Mouse (Mus musculus) kidney, postnatal 0 days (tissue): ENCODE results near the gene Ubxn4. TPM values are rescaled to one million over a fixed set of nuclear protein-coding genes. Genes with fewer than 3 reads are reported as not detected.
"Not testable (repeated sequence)": the region's sequence is repeated elsewhere in the genome, so short reads cannot be mapped to it uniquely, and the experiment has no call there.

Source experiments
- ATAC-seq: fragments of 200-750 bp; cut with Nextera tagmentation; replicated peaks from 2 replicates; pipeline ENCODE4 v1.8.0; 2017; ENCODE audit warnings: low read depth, moderate number of reproducible peaks, moderate TSS enrichment, moderate library complexity; ENCODE audit not compliant: low FRiP score
- DNase-seq: peaks from one replicate; pipeline ENCODE4 v3.0.0-alpha.2; 2016; ENCODE audit warnings: low spot score
- H3K27ac ChIP-seq: fragments of 300-500 bp; sonication (generic); 2 replicates; pipeline ENCODE4 v1.5.1; 2014; ENCODE audit warnings: mild to moderate bottlenecking
- H3K27me3 ChIP-seq: fragments of 300-500 bp; sonication (generic); 2 replicates; pipeline ENCODE4 v1.6.1; 2014; ENCODE audit warnings: low read length, mixed read lengths; ENCODE audit not compliant: insufficient read depth
- H3K36me3 ChIP-seq: fragments of 300-500 bp; sonication (generic); 2 replicates; pipeline ENCODE4 v1.6.1; 2014; ENCODE audit warnings: low read length, mixed read lengths; ENCODE audit not compliant: insufficient read depth
- H3K4me1 ChIP-seq: fragments of 300-500 bp; sonication (generic); replicated peaks from 2 replicates; pipeline ENCODE4 v1.6.1; 2014; ENCODE audit warnings: antibody characterized with exemption, low read length, mixed read lengths; ENCODE audit not compliant: insufficient read depth
- H3K4me2 ChIP-seq: fragments of 300-500 bp; sonication (generic); 2 replicates; pipeline ENCODE4 v1.6.1; 2014; ENCODE audit warnings: mild to moderate bottlenecking, low read length, moderate library complexity, mixed read lengths
- H3K4me3 ChIP-seq: fragments of 300-500 bp; sonication (generic); replicated peaks from 2 replicates; pipeline ENCODE4 v1.5.1; 2014; ENCODE audit warnings: low read depth, low read length
- H3K9ac ChIP-seq: fragments of 300-500 bp; sonication (generic); 2 replicates; pipeline ENCODE4 v1.6.1; 2014; ENCODE audit warnings: low read depth, low read length
- H3K9me3 ChIP-seq: fragments of 300-500 bp; sonication (generic); replicated peaks from 2 replicates; pipeline ENCODE4 v1.6.1; 2016; ENCODE audit warnings: low read length, inconsistent platforms, mixed read lengths
- CTCF ChIP-seq: IDR thresholded peaks from 2 replicates; pipeline ENCODE4 v1.5.1; 2016; ENCODE audit warnings: antibody characterized with exemption, low read depth, mild to moderate bottlenecking, moderate library complexity
- WGBS: fragments of 180-500 bp; shearing (Covaris S2); extraction: QIAGEN DNeasy Blood & Tissue Kit; methylation state at CpG from one replicate; pipeline ENCODE4 v1.1.7; 2014; 5-methylcytosine and 5-hydroxymethylcytosine counted together
- polyA plus RNA-seq: library from polyadenylated mRNA; unstranded; fragments of >200 nt; fragmentation: Nextera tagmentation; extraction: Ambion mirVana; gene quantifications from 2 replicates; pipeline ENCODE4 v1.2.1, GENCODE M21; 2015

The Ubxn4 gene
- polyA plus RNA-seq, 1 experiment from 2014 or later, result 78.4 TPM

- H3K4me1 ChIP-seq, result no peaks in the 10 kb centered on the region; the same call in 1 of the 2 replicates
- no peaks in the 10 kb centered on the region for H3K27me3 ChIP-seq
- H3K9ac ChIP-seq, result peak overlapping the region; percentile 79
- TF ChIP-seq CTCF, result no peak
- peak overlapping the region; percentile 71 for H3K4me3 ChIP-seq
- H3K4me2 ChIP-seq, result peak overlapping the region; percentile 95
- under 1% methylated on average over 71 of the region's 71 CpGs for WGBS
- H3K36me3 ChIP-seq, result no peaks in the 10 kb centered on the region
- DNase-seq (peak; percentile 98), ATAC-seq (peak; percentile 96)
- H3K9me3 ChIP-seq, result no peaks in the 10 kb centered on the region
- peak overlapping the region; percentile 95 for H3K27ac ChIP-seq
Observed at GRCm38 (mm10) chr1:128243996-128244726, 397 bp downstream of the Ubxn4 start.

- Histone ChIP-seq H3K4me2 (peak overlapping the region; percentile 95), H3K36me3 (no peaks in the 10 kb centered on the region), H3K27me3 (no peaks in the 10 kb centered on the region), H3K4me3 (peak overlapping the region; percentile 71), H3K4me1 (no peaks in the 10 kb centered on the region; the same call in 1 of the 2 replicates), H3K27ac (peak overlapping the region; percentile 95), H3K9me3 (no peaks in the 10 kb centered on the region), H3K9ac (peak overlapping the region; percentile 79)
- TF ChIP-seq CTCF, result no peak
- 2% methylated on average over 19 of the region's 19 CpGs for WGBS
- ATAC-seq (peak; percentile 29), DNase-seq (peak; percentile 46)
Observed at GRCm38 (mm10) chr1:128244727-128245355, 1.1 kb downstream of the Ubxn4 start.

GRCm38 (mm10) chr1:128267061-128267460, 23.3 kb downstream of the Ubxn4 start:
- not testable (repeated sequence) for H3K27me3 ChIP-seq, DNase-seq, H3K27ac ChIP-seq, H3K4me3 ChIP-seq, H3K4me2 ChIP-seq, H3K9ac ChIP-seq, ATAC-seq, H3K4me1 ChIP-seq, H3K9me3 ChIP-seq
- 78% methylated on average over 7 of the region's 7 CpGs for WGBS
- peaks cover 41% of the 10 kb centered on the region for H3K36me3 ChIP-seq

GRCm38 (mm10) chr1:128270731-128271130, 27.0 kb downstream of the Ubxn4 start:
- TF ChIP-seq CTCF, result no peak
- H3K9ac ChIP-seq, result no peak overlapping the region
- no peak overlapping the region for H3K4me3 ChIP-seq
- DNase-seq (no peak), ATAC-seq (no peak)
- no peaks in the 10 kb centered on the region for H3K4me1 ChIP-seq
- WGBS, result 92% methylated on average over 3 of the region's 3 CpGs
- no peak overlapping the region for H3K4me2 ChIP-seq
- H3K9me3 ChIP-seq, result no peaks in the 10 kb centered on the region
- no peaks in the 10 kb centered on the region for H3K27me3 ChIP-seq
- peaks cover 54% of the 10 kb centered on the region for H3K36me3 ChIP-seq
- no peak overlapping the region for H3K27ac ChIP-seq

GRCm38 (mm10) chr1:128275908-128276307, 32.1 kb downstream of the Ubxn4 start:
- peaks cover 45% of the 10 kb centered on the region for H3K36me3 ChIP-seq

GRCm38 (mm10) chr1:128278563-128278962, 34.8 kb downstream of the Ubxn4 start:
- DNase-seq, result no peak
- no peak for ATAC-seq
- TF ChIP-seq CTCF, result no peak
- Histone ChIP-seq H3K9ac (no peak overlapping the region), H3K4me1 (no peaks in the 10 kb centered on the region), H3K9me3 (no peaks in the 10 kb centered on the region), H3K4me3 (no peak overlapping the region), H3K36me3 (peaks cover 34% of the 10 kb centered on the region), H3K27ac (no peak overlapping the region), H3K4me2 (no peak overlapping the region), H3K27me3 (no peaks in the 10 kb centered on the region)
- 91% methylated on average over 3 of the region's 3 CpGs for WGBS

More at GRCm38 (mm10) chr1:128275908-128276307, 32.1 kb downstream of the Ubxn4 start:
- H3K4me1 ChIP-seq, result no peaks in the 10 kb centered on the region
- 100% methylated on average over 1 of the region's 1 CpGs for WGBS
- H3K27me3 ChIP-seq, result no peaks in the 10 kb centered on the region
- H3K4me2 ChIP-seq, result no peak overlapping the region
- DNase-seq (no peak), ATAC-seq (no peak)
- no peak overlapping the region for H3K9ac ChIP-seq
- no peak overlapping the region for H3K4me3 ChIP-seq
- H3K9me3 ChIP-seq, result no peaks in the 10 kb centered on the region
- TF ChIP-seq CTCF, result no peak
- no peak overlapping the region for H3K27ac ChIP-seq
